Mouse (Mus musculus) E14TG2a.4 (cell line): ENCODE data around the gene Celsr1.

ENCODE experiments used
- CTCF ChIP-seq: conservative IDR thresholded peaks from 2 replicates; pipeline ENCODE4 v1.5.1; 2014; ENCODE audit warnings: low read length
- POU5F1 ChIP-seq: IDR thresholded peaks from 2 replicates; pipeline ENCODE4 v1.6.1; 2014; ENCODE audit warnings: low read length, borderline replicate concordance

DNA sequence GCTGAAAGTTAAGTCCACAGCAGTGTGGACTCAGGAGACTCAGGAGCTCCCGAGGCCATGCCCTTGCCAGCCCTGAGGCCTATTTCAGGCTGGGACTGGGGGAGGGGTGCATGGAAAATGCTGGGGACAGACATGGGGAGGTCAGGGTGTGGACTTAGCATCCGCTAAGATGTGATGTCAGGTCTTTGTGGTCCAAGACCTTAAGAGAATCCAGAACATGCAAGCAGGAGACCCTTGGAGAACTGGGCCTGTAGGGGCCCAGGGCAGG lies 42.4 kb upstream of the Celsr1 start:
- TF ChIP-seq CTCF: no peak
- no peak for TF ChIP-seq POU5F1
